Mouse (Mus musculus) spleen, adult 2 months (tissue): ENCODE measurements around the gene Fzd7.

Experiments used
- CTCF ChIP-seq: fragments of 200-500 bp; IDR thresholded peaks from 2 replicates; pipeline ENCODE4 v1.5.1; 2011; ENCODE audit warnings: mild to moderate bottlenecking, inconsistent platforms; ENCODE audit not compliant: insufficient read depth, insufficient read length, insufficient replicate concordance; ENCODE audit errors: extremely low read depth
- POLR2A ChIP-seq: fragments of 200-500 bp; IDR thresholded peaks from 2 replicates; pipeline ENCODE4 v1.6.1; 2011; ENCODE audit warnings: low read depth, low read length, inconsistent platforms

GRCm38 (mm10) chr1:59497741-59498613 lies 15.8 kb downstream of the Fzd7 start:
- TF ChIP-seq CTCF (no peak), POLR2A (no peak)
